Mouse (Mus musculus) left cerebral cortex, adult 2 months (tissue): Measurements from ENCODE around the gene Samm50. TPM values are rescaled to one million over a fixed set of nuclear protein-coding genes. Genes with fewer than 3 reads are reported as not detected.

ENCODE experiments used
- DNase-seq, 2 experiments: peaks; one replicate each; pipeline ENCODE4 v3.0.0; 2021 to 2022; ENCODE audit warnings: low spot score in 2 of 2, mixed read lengths in 1 of 2; ENCODE audit errors: extremely low spot score in 1 of 2
- H3K27ac ChIP-seq: fragments of 200-600 bp; 2 replicates; pipeline ENCODE4 v1.8.1; 2022
- H3K4me3 ChIP-seq: fragments of 200-600 bp; 2 replicates; pipeline ENCODE4 v1.8.1; 2022
- CTCF ChIP-seq: fragments of 200-600 bp; IDR thresholded peaks from 2 replicates; pipeline ENCODE4 v1.8.1; 2022; ENCODE audit warnings: antibody characterized with exemption, mild to moderate bottlenecking, moderate library complexity
- intact Hi-C: fragments of 180-260 bp; cut with DNase I; formaldehyde crosslinking; loops from one replicate; pipeline ENCODE4 v1.15.1; 2025
- microRNA-seq, 2 experiments: library from miRNA; unstranded; fragments of <30 nt; microRNA quantifications; one replicate each; pipeline ENCODE4 v1.2.0; 2021
- total RNA-seq, 2 experiments: library from RNA; stranded (reverse); gene quantifications; 2 replicates each; pipeline ENCODE4 v1.2.3; 2021

The Samm50 gene
- total RNA-seq, 2 experiments from 2014 or later = 99.4 to 111 TPM

DNA sequence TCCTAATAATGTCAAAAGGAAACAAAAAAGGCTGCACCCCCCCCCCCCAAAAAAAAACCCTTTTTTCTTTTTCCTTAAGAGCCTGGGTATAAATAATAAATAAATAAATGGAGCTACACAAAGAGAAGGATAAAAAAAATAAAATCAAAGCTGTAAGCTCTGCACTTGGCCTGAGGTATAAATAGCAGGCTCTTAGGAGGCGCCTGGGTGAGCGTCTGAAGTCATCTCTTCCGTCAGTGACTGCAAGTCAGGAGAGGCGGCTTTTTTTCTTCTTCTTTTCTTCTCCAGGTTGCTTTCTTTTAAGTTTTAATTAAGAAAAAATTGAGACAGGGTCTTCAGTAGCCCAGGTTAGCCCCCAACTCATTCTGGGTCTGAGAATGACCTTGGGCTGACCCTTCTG lies 74.2 kb downstream of the Samm50 start:
- no peak for DNase-seq
- TF ChIP-seq CTCF = no peak
- H3K27ac ChIP-seq = peak overlapping the region; percentile 44; the same call in 1 of the 2 replicates
- intact Hi-C loops = no loop called here
- H3K4me3 ChIP-seq = no peak overlapping the region

Small RNA genes within 50 kb of the gene (microRNA-seq; reads per million reads assigned to microRNA genes)
- gene Mir6392 = 0.48 to 0.49 reads per million in 2 experiments

Other genes with a start within 250 kb of the Samm50 start
- 10 to 100 TPM; 16.7 to 17.5 TPM for gene Efcab6, start 126.9 kb upstream of the Samm50 start, total RNA-seq
- 100 to 1,000 TPM; 434 to 449 TPM for gene Sult4a1, start 86.5 kb upstream of the Samm50 start, total RNA-seq
- not detected for gene Pnpla5, start 69.1 kb upstream of the Samm50 start, total RNA-seq
- gene Pnpla3, start 24.4 kb upstream of the Samm50 start, total RNA-seq = 10 to 100 TPM; 10.9 to 12.0 TPM
- 10 to 100 TPM; 19.3 to 20.9 TPM for gene Parvb, start 39.8 kb downstream of the Samm50 start, total RNA-seq
- gene Parvg, start 131.8 kb downstream of the Samm50 start, total RNA-seq = 1 to 10 TPM; 6.8 to 7.1 TPM